Mouse (Mus musculus): ENCODE measurements around the gene Akap8l. TPM values are rescaled to one million over a fixed set of nuclear protein-coding genes. Genes with fewer than 3 reads are reported as not detected.
A peak's percentile ranks its signal among the peaks of the same experiment; 100 is the strongest.

Gene Akap8l
- total and polyA plus RNA-seq, 3 experiments = 40.0 to 63.8 TPM; not detected in 1

DNA sequence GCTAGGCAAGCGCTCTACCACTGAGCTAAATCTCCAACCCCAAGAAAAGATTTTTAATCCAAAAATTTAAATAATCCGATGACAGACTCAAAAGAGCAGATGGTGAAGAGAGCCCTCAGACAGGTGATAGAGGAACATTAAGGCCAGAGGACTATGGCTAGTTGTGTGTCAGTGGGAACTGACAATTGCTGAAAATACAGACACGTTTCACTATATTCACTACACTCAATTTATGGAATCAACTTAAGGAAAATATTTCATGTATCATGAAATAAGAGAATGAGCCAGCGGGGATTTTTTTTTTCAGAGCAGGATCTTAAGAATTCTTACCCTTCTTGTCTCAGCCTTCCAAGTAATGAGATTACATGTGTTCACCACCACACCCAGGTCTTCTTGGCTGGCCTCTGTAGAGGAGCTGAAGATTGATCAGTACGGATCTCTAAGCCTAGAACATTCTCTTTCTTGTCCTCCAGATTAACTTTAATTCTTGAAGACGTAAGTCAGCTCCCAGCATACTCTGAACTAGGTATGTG, 65.2 kb downstream of the Akap8l start:
- Histone ChIP-seq H3K9ac (ENCODE audit: control insufficient read depth, low read depth, low read length, poor library complexity, severe bottlenecking) (peak overlapping the region; percentile 89), H3K9me3 (replicated peaks; ENCODE audit: insufficient read depth, low read length) (no peaks in the 10 kb centered on the region), H3K4me1 (ENCODE audit: control insufficient read depth in 1 of 2, insufficient read depth in 2 of 2, low read length in 2 of 2) (peaks cover 10 to 12% of the 10 kb centered on the region in 2 experiments), H3K36me3 (ENCODE audit: control insufficient read depth in 1 of 2, insufficient read depth in 2 of 2, low read length in 2 of 2) (peaks cover 0 to 31% of the 10 kb centered on the region in 2 experiments; a peak in 2 of 4 replicates), H3K4me3 (ENCODE audit: control insufficient read depth in 1 of 2, insufficient read depth in 1 of 2, low read depth in 2 of 2, low read length in 2 of 2) (peak overlapping the region; percentile 67 to 69), H3K79me2 (ENCODE audit: control insufficient read depth, insufficient read depth, low read length, poor library complexity) (peaks cover 46% of the 10 kb centered on the region), H3K27ac (ENCODE audit: control insufficient read depth, low read depth, low read length) (peak overlapping the region; percentile 77), H3K27me3 (ENCODE audit: control insufficient read depth in 1 of 2, insufficient read depth in 2 of 2, low read length in 2 of 2) (no peaks in the 10 kb centered on the region)
- DNase-seq (ENCODE audit: low read depth, low spot score) = peak; percentile 59
- TF ChIP-seq ZNF384 (IDR thresholded peaks at IDR 0.05; ENCODE audit: low read depth, low read length) (no peak), MXI1 (IDR thresholded peaks at IDR 0.05; ENCODE audit: low read depth, low read length) (peak; percentile 55), JUND (IDR thresholded peaks at IDR 0.05; ENCODE audit: low read depth, low read length) (no peak), MYC (IDR thresholded peaks at IDR 0.05; ENCODE audit: low read depth, low read length) (peak; percentile 55; the same call in 1 of the 2 replicates), POLR2AphosphoS2 (IDR thresholded peaks at IDR 0.05; ENCODE audit: low read length) (no peak), SIN3A (IDR thresholded peaks at IDR 0.05; ENCODE audit: low read length) (peak; percentile 55), TBP (IDR thresholded peaks at IDR 0.05; ENCODE audit: low read depth, low read length) (peak; percentile 54; the same call in 1 of the 2 replicates), CHD1 (IDR thresholded peaks at IDR 0.05; ENCODE audit: low read depth, low read length) (0 out of 2 replicates have a peak, but pooled peaks have one; percentile 58), MAX (IDR thresholded peaks at IDR 0.05; ENCODE audit: low read length) (0 out of 2 replicates have a peak, but pooled peaks have one; percentile 25)

DNA sequence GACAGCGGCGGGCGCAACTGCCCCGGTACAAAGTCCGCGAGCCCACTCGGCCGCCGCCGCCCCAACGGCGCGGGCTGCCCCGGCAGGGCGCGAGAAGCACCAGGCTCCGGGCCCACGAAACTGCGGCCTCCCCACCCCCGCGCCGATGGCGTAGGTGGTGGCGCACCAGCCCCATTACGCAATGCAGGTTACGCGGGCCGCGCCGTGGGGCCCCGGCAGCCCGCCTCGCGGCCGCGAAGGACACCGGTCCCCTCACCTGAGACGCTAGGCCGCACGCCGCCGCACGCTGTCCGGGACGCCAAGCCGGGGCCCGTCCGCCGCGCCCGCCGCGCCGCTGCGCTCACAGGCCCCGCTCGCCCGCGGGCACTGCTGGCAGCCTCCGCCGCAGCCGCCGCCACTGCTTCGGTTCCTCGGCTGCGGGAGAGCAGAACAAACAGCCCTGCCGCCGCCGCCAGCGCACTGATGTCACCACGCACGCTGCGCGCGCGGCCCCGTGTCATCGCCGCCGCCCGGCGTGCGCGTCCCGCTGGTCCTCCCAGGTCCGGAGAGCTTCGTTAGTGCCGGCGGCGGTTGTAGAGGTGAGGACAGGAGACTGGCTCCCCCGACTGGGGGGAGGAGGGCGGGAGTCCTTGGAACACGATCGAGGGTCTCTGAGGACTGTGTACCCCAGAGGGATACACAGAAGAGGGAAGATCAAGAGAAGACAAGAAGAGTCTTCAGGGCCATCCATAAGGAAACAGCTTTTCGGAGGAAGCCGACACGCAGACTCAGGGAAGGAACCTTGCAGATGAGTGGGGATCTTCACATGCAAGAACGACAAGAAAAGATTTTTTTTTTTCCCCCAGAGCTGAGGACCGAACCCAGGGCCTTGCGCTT, 65.9 kb downstream of the Akap8l start, which contains the start of gene Brd4:
Gene Brd4, minus strand, starts transcription at position 461 of the 876 bp plus-strand sequence.
- Histone ChIP-seq H3K27me3 (ENCODE audit: control insufficient read depth in 1 of 2, insufficient read depth in 2 of 2, low read length in 2 of 2) (no peaks in the 10 kb centered on the region), H3K4me1 (ENCODE audit: control insufficient read depth in 1 of 2, insufficient read depth in 2 of 2, low read length in 2 of 2) (peaks cover 10 to 12% of the 10 kb centered on the region in 2 experiments), H3K27ac (ENCODE audit: control insufficient read depth, low read depth, low read length) (peak within 1 kb of the TSS; percentile 84), H3K9ac (ENCODE audit: control insufficient read depth, low read depth, low read length, poor library complexity, severe bottlenecking) (peak within 1 kb of the TSS; percentile 89), H3K36me3 (ENCODE audit: control insufficient read depth in 1 of 2, insufficient read depth in 2 of 2, low read length in 2 of 2) (peaks cover 0 to 36% of the 10 kb centered on the region in 2 experiments; a peak in 2 of 4 replicates), H3K79me2 (ENCODE audit: control insufficient read depth, insufficient read depth, low read length, poor library complexity) (peaks cover 52% of the 10 kb centered on the region), H3K4me3 (ENCODE audit: control insufficient read depth in 1 of 2, insufficient read depth in 1 of 2, low read depth in 2 of 2, low read length in 2 of 2) (peak within 1 kb of the TSS; percentile 67 to 69), H3K9me3 (replicated peaks; ENCODE audit: insufficient read depth, low read length) (no peaks in the 10 kb centered on the region)
- DNase-seq (ENCODE audit: low read depth, low spot score) = peak; percentile 93
- no peak for TF ChIP-seq UBTF (IDR thresholded peaks at IDR 0.05; ENCODE audit: borderline replicate concordance, insufficient read depth, low read depth, low read length)
- TF ChIP-seq BHLHE40 (IDR thresholded peaks at IDR 0.05; ENCODE audit: borderline replicate concordance, low read depth, low read length) = no peak
- TF ChIP-seq E2F4 (IDR thresholded peaks at IDR 0.05; ENCODE audit: borderline replicate concordance, low read depth, low read length) = no peak
- TF ChIP-seq MXI1 (IDR thresholded peaks at IDR 0.05; ENCODE audit: low read depth, low read length) = peak; percentile 67
- peak; percentile 67 for TF ChIP-seq NRF1 (IDR thresholded peaks at IDR 0.05; ENCODE audit: insufficient read depth, low read depth, low read length, poor library complexity, severe bottlenecking)
- peak; percentile 5; the same call in 1 of the 2 replicates for TF ChIP-seq MYB (IDR thresholded peaks at IDR 0.05; ENCODE audit: low read depth, low read length)
- peak; percentile 93 to 96 for TF ChIP-seq POLR2A (IDR thresholded peaks at IDR 0.05; ENCODE audit: control insufficient read depth in 1 of 2, insufficient read depth in 1 of 2, low read depth in 1 of 2, low read length in 2 of 2, poor library complexity in 1 of 2)
- peak; percentile 53; the same call in 1 of the 2 replicates for TF ChIP-seq TCF12 (IDR thresholded peaks at IDR 0.05; ENCODE audit: low read depth, low read length)
- no peak; the same call in 1 of the 2 replicates for TF ChIP-seq KAT2A (conservative IDR thresholded peaks at IDR 0.05; ENCODE audit: low read depth, low read length)
- TF ChIP-seq MYC (IDR thresholded peaks at IDR 0.05; ENCODE audit: low read depth, low read length) = no peak
- TF ChIP-seq USF1 (IDR thresholded peaks at IDR 0.05; ENCODE audit: low read depth, low read length) = 0 out of 2 replicates have a peak, but pooled peaks have one; percentile 27
- peak; percentile 46; the same call in 1 of the 2 replicates for TF ChIP-seq TBP (IDR thresholded peaks at IDR 0.05; ENCODE audit: low read depth, low read length)
- no peak for TF ChIP-seq RCOR1 (IDR thresholded peaks at IDR 0.05; ENCODE audit: low read depth, low read length)
- TF ChIP-seq POLR2AphosphoS5 (IDR thresholded peaks at IDR 0.05; ENCODE audit: borderline replicate concordance, low read depth, low read length) = no peak
- no peak for TF ChIP-seq MEF2A (IDR thresholded peaks at IDR 0.05; ENCODE audit: extremely low read depth, insufficient replicate concordance, low read depth, low read length, poor library complexity, severe bottlenecking)
- 0 out of 6 replicates have a peak, but pooled peaks of 1 of the 3 experiments have one; percentile 0 for TF ChIP-seq CTCF (IDR thresholded peaks at IDR 0.05 in 2 of 3, conservative IDR thresholded peaks at IDR 0.05 in 1 of 3; ENCODE audit: control insufficient read depth in 1 of 3, insufficient read depth in 1 of 3, low read depth in 2 of 3, low read length in 3 of 3, poor library complexity in 1 of 3, severe bottlenecking in 1 of 3)
- TF ChIP-seq ZNF384 (IDR thresholded peaks at IDR 0.05; ENCODE audit: low read depth, low read length) = no peak
- TF ChIP-seq ZKSCAN1 (IDR thresholded peaks at IDR 0.05; ENCODE audit: low read depth, low read length) = no peak
- TF ChIP-seq GABPA (IDR thresholded peaks at IDR 0.05; ENCODE audit: low read depth, low read length) = no peak
- no peak for TF ChIP-seq ELF1 (IDR thresholded peaks at IDR 0.05; ENCODE audit: low read depth, low read length)
- TF ChIP-seq RAD21 (IDR thresholded peaks at IDR 0.05; ENCODE audit: low read depth, low read length) = no peak
- peak; percentile 5; the same call in 1 of the 2 replicates for TF ChIP-seq ETS1 (IDR thresholded peaks at IDR 0.05; ENCODE audit: low read depth, low read length)
